Mouse (Mus musculus) hindlimb bud, embryonic 11.5 days (tissue): ENCODE measurements around the gene Ablim2.

Source experiments
- DNase-seq: peaks from one replicate; pipeline ENCODE4 v3.0.0-alpha.2; 2012; ENCODE audit warnings: low read depth, low spot score; ENCODE audit errors: extremely low spot score

Gene Ablim2

GRCm38 (mm10) chr5:35757639-35758001 lies at the start of gene Ablim2:
TSS of gene Ablim2 (plus strand) at chr5:35757880.
- peak; percentile 47 for DNase-seq

GRCm38 (mm10) chr5:35710481-35710880 lies 47.2 kb upstream of the Ablim2 start:
- no peak for DNase-seq

- no peak for DNase-seq
These were observed 46.7 kb upstream of the Ablim2 start for GRCm38 (mm10) chr5:35710931-35711330.

GRCm38 (mm10) chr5:35712517-35712916 lies 45.2 kb upstream of the Ablim2 start:
- DNase-seq: no peak

GRCm38 (mm10) chr5:35713649-35714354 lies 43.9 kb upstream of the Ablim2 start:
- DNase-seq: peak; percentile 67

GRCm38 (mm10) chr5:35717455-35717854 lies 40.2 kb upstream of the Ablim2 start:
- no peak for DNase-seq

- DNase-seq: no peak
These were observed 39.7 kb upstream of the Ablim2 start for GRCm38 (mm10) chr5:35717946-35718345.

- DNase-seq: no peak
These were observed 38.9 kb upstream of the Ablim2 start for GRCm38 (mm10) chr5:35718817-35719216.

- DNase-seq: no peak
These were observed 38.3 kb upstream of the Ablim2 start for GRCm38 (mm10) chr5:35719343-35719742.

GRCm38 (mm10) chr5:35719880-35720279 lies 37.8 kb upstream of the Ablim2 start:
- DNase-seq: no peak

- no peak for DNase-seq
These were observed 35.7 kb upstream of the Ablim2 start for GRCm38 (mm10) chr5:35721933-35722332.

GRCm38 (mm10) chr5:35722654-35723053 lies 35.0 kb upstream of the Ablim2 start:
- no peak for DNase-seq

- DNase-seq: no peak
These were observed 33.8 kb upstream of the Ablim2 start for GRCm38 (mm10) chr5:35723900-35724299.

GRCm38 (mm10) chr5:35725840-35726239 lies 31.8 kb upstream of the Ablim2 start:
- no peak for DNase-seq

- DNase-seq: no peak
These were observed 30.2 kb upstream of the Ablim2 start for GRCm38 (mm10) chr5:35727447-35727846.

GRCm38 (mm10) chr5:35728344-35728956 lies 29.2 kb upstream of the Ablim2 start:
- DNase-seq: no peak

GRCm38 (mm10) chr5:35728957-35729460 lies 28.7 kb upstream of the Ablim2 start:
- no peak for DNase-seq

GRCm38 (mm10) chr5:35729844-35730243 lies 27.8 kb upstream of the Ablim2 start:
- DNase-seq: no peak

GRCm38 (mm10) chr5:35730552-35730951 lies 27.1 kb upstream of the Ablim2 start:
- no peak for DNase-seq

- no peak for DNase-seq
These were observed 26.7 kb upstream of the Ablim2 start for GRCm38 (mm10) chr5:35731006-35731405.

GRCm38 (mm10) chr5:35733523-35733922 lies 24.2 kb upstream of the Ablim2 start:
- no peak for DNase-seq

GRCm38 (mm10) chr5:35737231-35737901 lies 20.3 kb upstream of the Ablim2 start:
- no peak for DNase-seq
